Mouse (Mus musculus): Measurements from ENCODE around the gene Pdpn. TPM values are rescaled to one million over a fixed set of nuclear protein-coding genes. Genes with fewer than 3 reads are reported as not detected.
A peak's percentile ranks its signal among the peaks of the same experiment; 100 is the strongest.

The Pdpn gene
- polyA plus RNA-seq, 1 experiment: 179 TPM

DNA sequence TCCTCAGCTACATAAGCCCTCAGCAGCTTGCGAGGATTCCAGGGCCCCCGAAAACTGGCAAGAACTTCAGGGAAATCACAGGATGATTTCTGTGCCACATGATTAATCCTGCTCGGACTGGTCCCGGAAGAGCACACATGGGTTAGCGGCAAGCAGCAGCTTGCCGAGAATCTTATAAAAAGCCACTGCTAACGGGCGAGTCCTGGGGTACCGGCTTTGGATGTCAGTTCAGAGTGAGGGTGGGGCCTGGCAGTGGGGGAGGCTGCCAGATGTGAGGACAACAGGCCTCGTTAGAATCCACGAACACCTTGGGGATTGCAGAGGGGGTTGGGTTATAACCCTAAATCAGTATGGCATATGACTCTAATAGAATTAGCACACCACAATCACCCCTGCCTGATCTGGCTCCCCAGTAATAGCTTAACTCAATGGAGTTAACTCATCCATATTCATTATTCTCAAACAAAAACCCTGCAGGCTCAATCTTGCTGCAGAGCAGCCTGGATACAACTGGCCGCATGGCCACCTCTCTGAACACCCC lies 2.3 kb downstream of the Pdpn start:
- peaks cover 14% of the 10 kb centered on the region for H3K9me3 ChIP-seq (replicated peaks; ENCODE audit: control insufficient read depth, insufficient read depth, low read length, poor library complexity, severe bottlenecking)
- no peaks in the 10 kb centered on the region for H3K4me1 ChIP-seq (ENCODE audit: control insufficient read depth, insufficient read depth, low read length)
- no peaks in the 10 kb centered on the region for H3K27me3 ChIP-seq (ENCODE audit: control insufficient read depth, insufficient read depth, low read length, poor library complexity, severe bottlenecking)
- H3K36me3 ChIP-seq (ENCODE audit: control insufficient read depth, insufficient read depth, low read length, poor library complexity, severe bottlenecking): peaks cover 9% of the 10 kb centered on the region
- H3K27ac ChIP-seq (ENCODE audit: insufficient read depth, low read length): peak overlapping the region; percentile 15; the same call in 1 of the 2 replicates
- no peak for TF ChIP-seq POLR2A (IDR thresholded peaks at IDR 0.05; ENCODE audit: insufficient read depth, low read length)
- TF ChIP-seq CTCF (IDR thresholded peaks at IDR 0.05; ENCODE audit: low read depth, low read length): no peak
- no peak for TF ChIP-seq EP300 (IDR thresholded peaks at IDR 0.05; ENCODE audit: insufficient read depth, low read depth, low read length)
- peak overlapping the region; percentile 48 for H3K9ac ChIP-seq (ENCODE audit: low read depth, poor library complexity, severe bottlenecking)
- peak overlapping the region; percentile 60 for H3K4me3 ChIP-seq (ENCODE audit: low read depth, low read length)

DNA sequence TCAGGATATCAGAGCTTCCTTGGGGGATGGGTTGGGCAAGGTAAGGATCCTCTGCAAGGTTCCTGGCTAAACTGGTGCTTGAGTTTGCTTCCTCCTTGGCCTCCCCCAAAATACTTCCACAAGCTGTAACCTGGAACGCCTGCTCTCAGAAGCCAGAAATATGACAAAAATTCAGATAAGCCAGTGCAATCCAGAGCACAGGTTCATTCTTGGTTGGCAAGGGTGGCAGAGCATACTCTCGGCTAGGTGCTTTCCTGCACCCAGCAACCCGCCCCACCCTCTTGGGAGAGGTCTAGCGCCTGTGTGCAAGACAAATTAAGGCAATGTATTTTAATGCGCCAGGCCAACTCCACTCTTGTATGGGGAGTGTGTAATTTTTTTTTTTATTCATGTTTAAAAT lies 3.2 kb downstream of the Pdpn start:
- H3K4me3 ChIP-seq (ENCODE audit: low read depth, low read length): no peak overlapping the region
- H3K27ac ChIP-seq (ENCODE audit: insufficient read depth, low read length): no peak overlapping the region
- TF ChIP-seq CTCF (IDR thresholded peaks at IDR 0.05; ENCODE audit: low read depth, low read length) (no peak), EP300 (IDR thresholded peaks at IDR 0.05; ENCODE audit: insufficient read depth, low read depth, low read length) (no peak), POLR2A (IDR thresholded peaks at IDR 0.05; ENCODE audit: insufficient read depth, low read length) (no peak)
- no peak overlapping the region for H3K9ac ChIP-seq (ENCODE audit: low read depth, poor library complexity, severe bottlenecking)
- H3K36me3 ChIP-seq (ENCODE audit: control insufficient read depth, insufficient read depth, low read length, poor library complexity, severe bottlenecking): peaks cover 9% of the 10 kb centered on the region
- H3K9me3 ChIP-seq (replicated peaks; ENCODE audit: control insufficient read depth, insufficient read depth, low read length, poor library complexity, severe bottlenecking): peaks cover 14% of the 10 kb centered on the region
- H3K27me3 ChIP-seq (ENCODE audit: control insufficient read depth, insufficient read depth, low read length, poor library complexity, severe bottlenecking): no peaks in the 10 kb centered on the region
- peaks cover 2% of the 10 kb centered on the region for H3K4me1 ChIP-seq (ENCODE audit: control insufficient read depth, insufficient read depth, low read length)

DNA sequence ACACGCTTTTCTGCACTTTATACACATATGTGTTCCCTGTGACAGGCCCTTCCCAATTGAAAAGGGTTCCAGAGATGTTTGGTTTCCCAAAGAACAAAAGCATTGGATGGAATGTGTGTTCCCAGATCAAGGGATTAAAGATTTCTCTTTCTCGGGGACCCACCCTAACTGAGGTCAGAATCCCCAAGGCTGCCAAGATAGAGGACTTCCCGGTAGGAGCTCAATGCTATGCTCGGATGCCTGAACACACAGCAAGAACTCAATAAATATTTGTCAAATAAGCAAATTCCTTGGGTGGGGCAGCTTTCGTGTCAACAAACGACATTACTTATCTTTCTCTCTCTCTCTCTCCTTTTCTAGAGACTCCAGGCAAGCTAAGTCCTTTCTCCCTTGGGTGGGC lies 5.0 kb downstream of the Pdpn start:
- peaks cover 14% of the 10 kb centered on the region for H3K9me3 ChIP-seq (replicated peaks; ENCODE audit: control insufficient read depth, insufficient read depth, low read length, poor library complexity, severe bottlenecking)
- no peaks in the 10 kb centered on the region for H3K27me3 ChIP-seq (ENCODE audit: control insufficient read depth, insufficient read depth, low read length, poor library complexity, severe bottlenecking)
- H3K36me3 ChIP-seq (ENCODE audit: control insufficient read depth, insufficient read depth, low read length, poor library complexity, severe bottlenecking): peaks cover 9% of the 10 kb centered on the region
- H3K4me1 ChIP-seq (ENCODE audit: control insufficient read depth, insufficient read depth, low read length): peaks cover 2% of the 10 kb centered on the region
- no peak overlapping the region for H3K27ac ChIP-seq (ENCODE audit: insufficient read depth, low read length)
- TF ChIP-seq CTCF (IDR thresholded peaks at IDR 0.05; ENCODE audit: low read depth, low read length) (no peak), POLR2A (IDR thresholded peaks at IDR 0.05; ENCODE audit: insufficient read depth, low read length) (no peak), EP300 (IDR thresholded peaks at IDR 0.05; ENCODE audit: insufficient read depth, low read depth, low read length) (no peak)
- H3K4me3 ChIP-seq (ENCODE audit: low read depth, low read length): no peak overlapping the region
- no peak overlapping the region for H3K9ac ChIP-seq (ENCODE audit: low read depth, poor library complexity, severe bottlenecking)

DNA sequence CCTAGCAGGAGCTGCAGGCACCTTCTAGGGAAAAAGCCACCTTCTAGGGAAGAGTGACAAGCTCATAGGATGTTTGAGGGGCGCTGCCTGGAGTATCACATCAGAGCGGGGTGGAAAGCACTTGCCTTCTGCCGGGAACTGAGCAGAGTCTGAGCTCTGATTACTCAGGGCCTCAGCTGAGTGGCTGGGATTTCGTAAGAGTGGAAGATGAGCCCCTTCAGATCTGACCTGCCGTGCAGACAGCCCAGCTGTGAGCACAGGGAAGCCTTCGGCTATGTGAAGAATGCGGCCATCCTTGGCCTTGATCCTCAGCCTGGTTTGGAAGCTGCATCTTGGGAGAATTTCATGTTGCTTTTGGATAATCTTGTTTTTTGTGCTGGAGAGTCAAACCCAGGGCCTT lies 10.5 kb downstream of the Pdpn start:
- Histone ChIP-seq H3K4me1 (ENCODE audit: control insufficient read depth, insufficient read depth, low read length) (peaks cover 11% of the 10 kb centered on the region), H3K4me3 (ENCODE audit: low read depth, low read length) (no peak overlapping the region), H3K36me3 (ENCODE audit: control insufficient read depth, insufficient read depth, low read length, poor library complexity, severe bottlenecking) (peaks cover 9% of the 10 kb centered on the region), H3K9me3 (replicated peaks; ENCODE audit: control insufficient read depth, insufficient read depth, low read length, poor library complexity, severe bottlenecking) (peaks cover 7% of the 10 kb centered on the region), H3K27me3 (ENCODE audit: control insufficient read depth, insufficient read depth, low read length, poor library complexity, severe bottlenecking) (no peaks in the 10 kb centered on the region), H3K9ac (ENCODE audit: low read depth, poor library complexity, severe bottlenecking) (no peak overlapping the region), H3K27ac (ENCODE audit: insufficient read depth, low read length) (peak overlapping the region; percentile 42; the same call in 1 of the 2 replicates)
- TF ChIP-seq CTCF (IDR thresholded peaks at IDR 0.05; ENCODE audit: low read depth, low read length) (no peak), EP300 (IDR thresholded peaks at IDR 0.05; ENCODE audit: insufficient read depth, low read depth, low read length) (0 out of 2 replicates have a peak, but pooled peaks have one; percentile 19)

DNA sequence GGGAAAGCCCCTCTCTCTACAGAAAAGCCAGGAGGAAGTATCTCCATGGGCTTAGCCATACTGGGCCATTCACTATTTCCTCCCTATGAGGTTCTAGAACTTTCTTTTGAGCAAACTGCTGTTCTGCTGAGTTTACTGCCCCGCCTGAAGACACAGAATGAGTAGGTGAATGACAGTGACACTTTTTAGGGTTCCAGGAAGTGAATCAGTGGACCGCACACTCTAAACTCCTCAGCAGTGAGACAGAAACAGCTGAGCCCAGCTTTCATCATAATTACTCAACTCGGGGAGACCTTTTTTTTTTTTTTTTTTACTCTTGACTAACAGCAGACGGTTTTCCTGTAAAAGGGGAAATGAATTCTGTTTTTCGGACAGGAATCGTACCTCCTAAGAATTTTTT lies 10.9 kb downstream of the Pdpn start:
- no peak overlapping the region for H3K4me3 ChIP-seq (ENCODE audit: low read depth, low read length)
- H3K9me3 ChIP-seq (replicated peaks; ENCODE audit: control insufficient read depth, insufficient read depth, low read length, poor library complexity, severe bottlenecking): peaks cover 3% of the 10 kb centered on the region
- TF ChIP-seq CTCF (IDR thresholded peaks at IDR 0.05; ENCODE audit: low read depth, low read length) (no peak), POLR2A (IDR thresholded peaks at IDR 0.05; ENCODE audit: insufficient read depth, low read length) (no peak), EP300 (IDR thresholded peaks at IDR 0.05; ENCODE audit: insufficient read depth, low read depth, low read length) (no peak)
- H3K27ac ChIP-seq (ENCODE audit: insufficient read depth, low read length): peak overlapping the region; percentile 42
- H3K27me3 ChIP-seq (ENCODE audit: control insufficient read depth, insufficient read depth, low read length, poor library complexity, severe bottlenecking): no peaks in the 10 kb centered on the region
- H3K4me1 ChIP-seq (ENCODE audit: control insufficient read depth, insufficient read depth, low read length): peaks cover 11% of the 10 kb centered on the region
- no peak overlapping the region for H3K9ac ChIP-seq (ENCODE audit: low read depth, poor library complexity, severe bottlenecking)
- H3K36me3 ChIP-seq (ENCODE audit: control insufficient read depth, insufficient read depth, low read length, poor library complexity, severe bottlenecking): peaks cover 5% of the 10 kb centered on the region; the same call in 1 of the 2 replicates

DNA sequence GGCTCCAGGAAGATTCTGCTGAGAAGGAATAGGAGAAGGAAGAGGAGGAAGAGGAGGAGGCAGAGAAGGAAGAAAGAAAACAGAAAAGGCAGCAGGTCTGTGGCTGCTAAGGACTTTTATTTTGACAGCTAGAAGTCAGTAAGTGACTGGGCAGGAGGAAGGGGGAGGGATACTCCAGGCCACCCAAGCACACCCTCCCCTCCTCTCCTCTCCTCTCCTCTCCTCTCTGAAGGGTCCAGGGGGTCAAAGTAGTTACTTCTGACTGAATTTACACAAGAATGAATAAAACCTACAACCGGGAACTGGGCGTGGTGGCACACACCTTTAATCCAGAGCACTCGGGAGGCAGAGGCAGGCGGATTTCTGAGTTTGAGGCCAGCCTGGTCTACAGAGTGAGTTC lies 12.3 kb downstream of the Pdpn start:
- TF ChIP-seq EP300 (IDR thresholded peaks at IDR 0.05; ENCODE audit: insufficient read depth, low read depth, low read length): peak; percentile 73; the same call in 1 of the 2 replicates
- TF ChIP-seq CTCF (IDR thresholded peaks at IDR 0.05; ENCODE audit: low read depth, low read length): no peak
- peak overlapping the region; percentile 94 for H3K27ac ChIP-seq (ENCODE audit: insufficient read depth, low read length)
- peaks cover 11% of the 10 kb centered on the region for H3K4me1 ChIP-seq (ENCODE audit: control insufficient read depth, insufficient read depth, low read length)
- no peaks in the 10 kb centered on the region for H3K27me3 ChIP-seq (ENCODE audit: control insufficient read depth, insufficient read depth, low read length, poor library complexity, severe bottlenecking)
- no peaks in the 10 kb centered on the region for H3K9me3 ChIP-seq (replicated peaks; ENCODE audit: control insufficient read depth, insufficient read depth, low read length, poor library complexity, severe bottlenecking)
- H3K4me3 ChIP-seq (ENCODE audit: low read depth, low read length): no peak overlapping the region
- H3K9ac ChIP-seq (ENCODE audit: low read depth, poor library complexity, severe bottlenecking): no peak overlapping the region
- H3K36me3 ChIP-seq (ENCODE audit: control insufficient read depth, insufficient read depth, low read length, poor library complexity, severe bottlenecking): no peaks in the 10 kb centered on the region
